ENCODE assay signal across 12 mouse cellular contexts in the genomic region with DNA sequence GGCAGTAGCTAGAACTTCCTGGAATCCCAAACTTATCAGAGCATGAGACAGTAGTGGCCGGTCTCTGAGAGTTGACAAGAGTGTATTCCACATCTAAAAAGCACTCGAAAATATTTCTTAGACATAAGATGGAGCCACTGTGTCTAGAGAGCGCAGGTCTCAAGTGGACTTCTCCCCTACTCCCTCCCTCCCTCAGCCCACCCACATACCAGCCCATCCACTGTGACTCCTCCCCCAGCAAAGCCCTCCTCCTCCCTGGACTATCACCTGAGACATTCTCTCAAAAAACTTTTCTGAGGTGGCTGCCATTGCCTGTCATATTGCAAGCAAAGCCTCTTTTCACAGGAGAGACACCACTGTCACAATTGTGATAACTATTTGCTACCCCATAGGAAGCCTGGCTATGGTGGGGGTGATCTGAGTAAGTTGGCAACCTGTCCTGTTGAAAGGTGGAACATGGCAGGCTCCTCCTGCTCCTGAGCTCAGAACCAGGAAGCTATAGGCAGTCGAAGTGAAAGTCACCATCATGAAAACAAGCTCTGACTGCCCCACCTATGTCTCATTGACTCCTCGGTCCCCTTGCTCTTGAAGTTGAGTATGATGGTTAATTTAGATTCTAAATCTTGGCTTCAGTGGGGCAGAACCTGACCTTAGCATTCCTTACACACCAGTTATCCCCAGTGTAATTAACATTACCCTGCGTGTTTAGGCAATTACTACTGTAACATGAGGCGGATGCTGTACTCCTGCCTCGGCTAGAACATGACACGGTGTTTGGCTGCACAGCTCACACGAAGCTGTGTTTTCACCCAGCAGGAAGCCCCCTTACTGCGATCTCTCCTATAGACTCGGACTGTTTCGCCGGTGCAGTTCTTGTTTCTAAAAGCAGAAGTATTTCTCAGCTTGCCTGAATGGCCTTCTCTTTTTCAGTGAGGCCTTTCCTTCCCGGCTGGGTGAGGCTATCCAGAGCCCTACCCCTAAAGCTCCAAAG.
DNase-seq lines count a peak whose midpoint lies in the region; ATAC-seq and TF ChIP-seq lines count a peak whose summit lies in the region.
"Had no signal": no experiment of that assay in that cellular context is flagged by ENCODE, and none has a peak within 500 bp of the region (broad histone marks: within the 10 kb centered on the region; RNA-seq: fewer than 3 reads in every experiment).

No protein-coding gene starts in this region.

- DNase-seq in kidney, postnatal 0 days (ENCODE audit: low spot score), result peak; percentile 52
- DNase-seq in kidney, adult 11 months, result no peak
- peak; percentile 21 for DNase-seq in embryo, embryonic 10.5 days (ENCODE audit: low spot score)
- no peak for DNase-seq in midbrain, embryonic 14.5 days
- DNase-seq in lung, postnatal 0 days (ENCODE audit: low spot score), result no peak
- no peak for DNase-seq in layer of hippocampus, postnatal 14 days (ENCODE audit: low spot score in 2 of 2)
- DNase-seq: cerebellum, adult 9-10 months; layer of hippocampus, postnatal 36 days had no signal

- no peak overlapping the region for H3K4me3 ChIP-seq in kidney, postnatal 0 days (replicated peaks; ENCODE audit: low read depth, low read length)
- no peak overlapping the region for H3K4me3 ChIP-seq in hindbrain, embryonic 12.5 days
- no peak overlapping the region for H3K4me3 ChIP-seq in midbrain, embryonic 14.5 days (replicated peaks; ENCODE audit: low read depth, low read length)
- H3K4me3 ChIP-seq in lung, postnatal 0 days (ENCODE audit: low read depth, low read length), result no peak overlapping the region
- H3K4me3 ChIP-seq: heart, embryonic 10.5 days; liver, embryonic 15.5 days had no signal

- peak overlapping the region; percentile 30 for H3K4me2 ChIP-seq in kidney, postnatal 0 days (ENCODE audit: low read length)
- no peak overlapping the region for H3K4me2 ChIP-seq in hindbrain, embryonic 12.5 days (replicated peaks)
- H3K4me2 ChIP-seq in midbrain, embryonic 14.5 days (ENCODE audit: low read length), result no peak overlapping the region
- no peak overlapping the region for H3K4me2 ChIP-seq in lung, postnatal 0 days (replicated peaks; ENCODE audit: low read depth, low read length)
- H3K4me2 ChIP-seq: liver, embryonic 15.5 days had no signal

- no peak overlapping the region for H3K27ac ChIP-seq in kidney, postnatal 0 days
- 0 out of 2 replicates have a peak overlapping the region, but pooled peaks have one; percentile 35 for H3K27ac ChIP-seq in hindbrain, embryonic 12.5 days
- peak overlapping the region; percentile 26; the same call in 1 of the 2 replicates for H3K27ac ChIP-seq in midbrain, embryonic 14.5 days (replicated peaks; ENCODE audit: low read depth, low read length)
- H3K27ac ChIP-seq in lung, postnatal 0 days (ENCODE audit: low read length), result no peak overlapping the region
- H3K27ac ChIP-seq: heart, embryonic 10.5 days; liver, embryonic 15.5 days had no signal

- no peak overlapping the region for H3K9ac ChIP-seq in kidney, postnatal 0 days (ENCODE audit: low read depth, low read length)
- no peak overlapping the region for H3K9ac ChIP-seq in hindbrain, embryonic 12.5 days
- H3K9ac ChIP-seq in midbrain, embryonic 14.5 days (replicated peaks; ENCODE audit: low read length), result peak overlapping the region; percentile 23; the same call in 1 of the 2 replicates
- H3K9ac ChIP-seq in lung, postnatal 0 days (replicated peaks; ENCODE audit: low read depth), result no peak overlapping the region
- H3K9ac ChIP-seq: liver, embryonic 15.5 days had no signal

- peak; percentile 65; the same call in 1 of the 2 replicates for ATAC-seq in kidney, postnatal 0 days (replicated peaks; ENCODE audit: low FRiP score, low read depth)
- no peak for ATAC-seq in hindbrain, embryonic 12.5 days (ENCODE audit: low FRiP score)
- ATAC-seq in midbrain, embryonic 14.5 days (ENCODE audit: low FRiP score, low TSS enrichment), result no peak
- ATAC-seq in lung, postnatal 0 days, result no peak
- ATAC-seq: inflammation-experienced regulatory T-cells, adult 6 months had no signal

- H3K27me3 ChIP-seq in kidney, postnatal 0 days (ENCODE audit: insufficient read depth, low read length), result no peaks in the 10 kb centered on the region
- no peaks in the 10 kb centered on the region for H3K27me3 ChIP-seq in hindbrain, embryonic 12.5 days
- H3K27me3 ChIP-seq in midbrain, embryonic 14.5 days (ENCODE audit: control insufficient read depth, insufficient read depth, low read length), result no peaks in the 10 kb centered on the region
- no peaks in the 10 kb centered on the region for H3K27me3 ChIP-seq in lung, postnatal 0 days (replicated peaks; ENCODE audit: insufficient read depth, low read length)
- H3K27me3 ChIP-seq: liver, embryonic 15.5 days had no signal

- no peaks in the 10 kb centered on the region for H3K9me3 ChIP-seq in kidney, postnatal 0 days (replicated peaks; ENCODE audit: low read length)
- H3K9me3 ChIP-seq in hindbrain, embryonic 12.5 days (replicated peaks), result no peaks in the 10 kb centered on the region
- H3K9me3 ChIP-seq in midbrain, embryonic 14.5 days (ENCODE audit: control insufficient read depth, low read length), result no peaks in the 10 kb centered on the region
- no peaks in the 10 kb centered on the region for H3K9me3 ChIP-seq in lung, postnatal 0 days (ENCODE audit: low read length)
- H3K9me3 ChIP-seq: heart, embryonic 10.5 days; liver, embryonic 15.5 days had no signal

- TF ChIP-seq EP300 in lung, postnatal 0 days (IDR thresholded peaks at IDR 0.05), result no peak

- H3K36me3 ChIP-seq in kidney, postnatal 0 days (ENCODE audit: insufficient read depth, low read length), result no peaks in the 10 kb centered on the region
- 0 out of 2 replicates have a peak, but pooled peaks cover 4% of the 10 kb centered on the region for H3K36me3 ChIP-seq in hindbrain, embryonic 12.5 days
- H3K36me3 ChIP-seq in midbrain, embryonic 14.5 days (ENCODE audit: control insufficient read depth, insufficient read depth, low read length), result 0 out of 2 replicates have a peak, but pooled peaks cover 3% of the 10 kb centered on the region
- H3K36me3 ChIP-seq in lung, postnatal 0 days (ENCODE audit: insufficient read depth, low read length), result no peaks in the 10 kb centered on the region
- H3K36me3 ChIP-seq: heart, embryonic 10.5 days; liver, embryonic 15.5 days had no signal

- no peaks in the 10 kb centered on the region; the same call in 1 of the 2 replicates for H3K4me1 ChIP-seq in kidney, postnatal 0 days (replicated peaks; ENCODE audit: insufficient read depth, low read length)
- H3K4me1 ChIP-seq in hindbrain, embryonic 12.5 days, result peaks cover 11% of the 10 kb centered on the region
- 0 out of 2 replicates have a peak, but pooled peaks cover 7% of the 10 kb centered on the region for H3K4me1 ChIP-seq in midbrain, embryonic 14.5 days (ENCODE audit: control insufficient read depth, insufficient read depth, low read length)
- H3K4me1 ChIP-seq in lung, postnatal 0 days (ENCODE audit: insufficient read depth, low read depth, low read length), result no peaks in the 10 kb centered on the region
- H3K4me1 ChIP-seq: liver, embryonic 15.5 days had no signal

- no peak for TF ChIP-seq CTCF in kidney, postnatal 0 days (IDR thresholded peaks at IDR 0.05; ENCODE audit: low read depth)
- no peak for TF ChIP-seq CTCF in lung, postnatal 0 days (IDR thresholded peaks at IDR 0.05)

- WGBS in kidney, postnatal 0 days, result 25% methylated on average over 15 of the region's 15 CpGs
- WGBS in hindbrain, embryonic 12.5 days, result 53% methylated on average over 15 of the region's 15 CpGs
- 62% methylated on average over 15 of the region's 15 CpGs for WGBS in midbrain, embryonic 14.5 days
- 61% methylated on average over 15 of the region's 15 CpGs for WGBS in lung, postnatal 0 days

Comparison
In these comparisons a context has a peak if more than half of its experiments do, and no peak if none do; other contexts are left out.
1. DNase-seq: peak in kidney, postnatal 0 days (single experiment) and embryo, embryonic 10.5 days (single experiment); none in kidney, adult 11 months (single experiment), midbrain, embryonic 14.5 days (single experiment), lung, postnatal 0 days (single experiment) and layer of hippocampus, postnatal 14 days (0 of 2).
2. H3K27ac ChIP-seq: peak in hindbrain, embryonic 12.5 days (single experiment) and midbrain, embryonic 14.5 days (single experiment); none in kidney, postnatal 0 days (single experiment) and lung, postnatal 0 days (single experiment).